Mouse (Mus musculus): Measurements from ENCODE around the gene Slc25a41. TPM values are rescaled to one million over a fixed set of nuclear protein-coding genes. Genes with fewer than 3 reads are reported as not detected.
A peak's percentile ranks its signal among the peaks of the same experiment; 100 is the strongest.

Slc25a41 gene
- total RNA-seq (2021) = not detected
- long read RNA-seq, experiment 1 = 0 reads
- long read RNA-seq, experiment 2 = 0 reads

GRCm38 (mm10) chr17:57041554-57041953, at the start of gene Slc25a41:
Gene Slc25a41 (minus strand): TSS chr17:57041654.
- DNase-seq (ENCODE audit: low spot score in 2 of 2) = no peak
- no peak for TF ChIP-seq CTCF (conservative IDR thresholded peaks at IDR 0.05)

GRCm38 (mm10) chr17:57087049-57087832, 45.8 kb upstream of the Slc25a41 start, which contains the start of gene Tubb4a:
Gene Tubb4a (minus strand): TSS chr17:57087782.
- DNase-seq (ENCODE audit: low spot score in 2 of 2) = peak; percentile 86 to 90
- peak within 1 kb of the TSS; percentile 96 for H3K27ac ChIP-seq
- peak; percentile 28 for TF ChIP-seq CTCF (conservative IDR thresholded peaks at IDR 0.05)
- H3K4me3 ChIP-seq = peak within 1 kb of the TSS; percentile 65

More at GRCm38 (mm10) chr17:57041554-57041953, at the start of gene Slc25a41:
- H3K27ac ChIP-seq = no peak within 1 kb of the TSS
- no peak within 1 kb of the TSS for H3K4me3 ChIP-seq

GRCm38 (mm10) chr17:57085970-57086757, 44.7 kb upstream of the Slc25a41 start:
- DNase-seq (ENCODE audit: low spot score in 2 of 2) = no peak
- no peak for TF ChIP-seq CTCF (conservative IDR thresholded peaks at IDR 0.05)
- Histone ChIP-seq H3K4me3 (peak overlapping the region; percentile 65), H3K27ac (peak overlapping the region; percentile 96)

- Histone ChIP-seq H3K27ac (no peak overlapping the region), H3K4me3 (no peak overlapping the region)
- TF ChIP-seq CTCF (conservative IDR thresholded peaks at IDR 0.05) = no peak
- no peak for DNase-seq (ENCODE audit: low spot score in 2 of 2)
These were observed 41.0 kb upstream of the Slc25a41 start for GRCm38 (mm10) chr17:57082481-57082880.

GRCm38 (mm10) chr17:57081234-57081842, 39.9 kb upstream of the Slc25a41 start:
- TF ChIP-seq CTCF (conservative IDR thresholded peaks at IDR 0.05) = no peak
- Histone ChIP-seq H3K27ac (no peak overlapping the region), H3K4me3 (no peak overlapping the region)
- DNase-seq (ENCODE audit: low spot score in 2 of 2) = no peak

GRCm38 (mm10) chr17:57079919-57080318, 38.5 kb upstream of the Slc25a41 start:
- no peak for TF ChIP-seq CTCF (conservative IDR thresholded peaks at IDR 0.05)
- Histone ChIP-seq H3K4me3 (no peak overlapping the region), H3K27ac (no peak overlapping the region)
- no peak for DNase-seq (ENCODE audit: low spot score in 2 of 2)

GRCm38 (mm10) chr17:57078336-57078735, 36.9 kb upstream of the Slc25a41 start, which contains the start of gene Dennd1c:
Gene Dennd1c (minus strand): TSS chr17:57078514.
- no peak for DNase-seq (ENCODE audit: low spot score in 2 of 2)
- no peak within 1 kb of the TSS for H3K4me3 ChIP-seq
- no peak for TF ChIP-seq CTCF (conservative IDR thresholded peaks at IDR 0.05)
- H3K27ac ChIP-seq = no peak within 1 kb of the TSS

- no peak for DNase-seq (ENCODE audit: low spot score in 2 of 2)
- TF ChIP-seq CTCF (conservative IDR thresholded peaks at IDR 0.05) = no peak
- Histone ChIP-seq H3K4me3 (no peak overlapping the region), H3K27ac (no peak overlapping the region)
These were observed 35.5 kb upstream of the Slc25a41 start for GRCm38 (mm10) chr17:57076916-57077315.

GRCm38 (mm10) chr17:57070699-57071098, 29.2 kb upstream of the Slc25a41 start:
- no peak for DNase-seq (ENCODE audit: low spot score in 2 of 2)
- no peak for TF ChIP-seq CTCF (conservative IDR thresholded peaks at IDR 0.05)
- no peak overlapping the region for H3K4me3 ChIP-seq
- no peak overlapping the region for H3K27ac ChIP-seq

- Histone ChIP-seq H3K4me3 (no peak overlapping the region), H3K27ac (no peak overlapping the region)
- DNase-seq (ENCODE audit: low spot score in 2 of 2) = no peak
- TF ChIP-seq CTCF (conservative IDR thresholded peaks at IDR 0.05) = no peak
These were observed 28.8 kb upstream of the Slc25a41 start for GRCm38 (mm10) chr17:57070272-57070671.

GRCm38 (mm10) chr17:57066908-57067307, 25.5 kb upstream of the Slc25a41 start:
- no peak for TF ChIP-seq CTCF (conservative IDR thresholded peaks at IDR 0.05)
- Histone ChIP-seq H3K4me3 (no peak overlapping the region), H3K27ac (no peak overlapping the region)
- DNase-seq (ENCODE audit: low spot score in 2 of 2) = no peak

- no peak for DNase-seq (ENCODE audit: low spot score in 2 of 2)
- H3K27ac ChIP-seq = no peak overlapping the region
- H3K4me3 ChIP-seq = no peak overlapping the region
- no peak for TF ChIP-seq CTCF (conservative IDR thresholded peaks at IDR 0.05)
These were observed 21.6 kb upstream of the Slc25a41 start for GRCm38 (mm10) chr17:57063031-57063430.

GRCm38 (mm10) chr17:57062548-57062947, 21.1 kb upstream of the Slc25a41 start:
- H3K4me3 ChIP-seq = no peak overlapping the region
- no peak for DNase-seq (ENCODE audit: low spot score in 2 of 2)
- no peak for TF ChIP-seq CTCF (conservative IDR thresholded peaks at IDR 0.05)
- H3K27ac ChIP-seq = no peak overlapping the region

All from layer of hippocampus, adult 2 months (tissue).